Mouse (Mus musculus): ENCODE results near the gene Atp8a1. TPM values are rescaled to one million over a fixed set of nuclear protein-coding genes. Genes with fewer than 3 reads are reported as not detected.

Atp8a1 gene
- polyA plus RNA-seq, 1 experiment, result 2.4 TPM

DNA sequence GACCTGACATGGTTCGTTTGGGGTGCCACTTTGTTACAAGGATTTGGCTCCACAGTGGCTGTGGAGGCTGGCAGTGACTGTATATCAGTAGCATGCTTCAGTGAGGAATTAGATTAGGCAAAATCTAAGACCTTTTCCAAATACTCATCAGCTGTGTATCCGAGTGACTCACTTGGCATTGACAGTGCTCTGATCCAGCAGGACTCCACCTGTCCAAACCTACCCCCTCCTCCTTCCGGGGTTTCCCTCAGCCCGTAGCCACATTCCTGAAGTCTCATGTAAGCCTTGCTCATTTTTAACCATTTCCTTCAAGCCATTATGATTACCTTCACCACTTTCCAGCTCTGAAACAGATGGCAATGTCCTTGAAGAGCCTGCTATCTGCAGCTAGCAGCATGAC lies 3.2 kb downstream of the Atp8a1 start:
- Histone ChIP-seq H3K36me3 (ENCODE audit: control insufficient read depth, insufficient read depth, low read length) (no peaks in the 10 kb centered on the region), H3K4me1 (ENCODE audit: control insufficient read depth, insufficient read depth, low read length) (peaks cover 14% of the 10 kb centered on the region), H3K27ac (ENCODE audit: control insufficient read depth, insufficient read depth, low read depth, low read length) (no peak overlapping the region), H3K4me3 (ENCODE audit: control insufficient read depth, low read depth, low read length) (no peak overlapping the region), H3K27me3 (ENCODE audit: control insufficient read depth, insufficient read depth, low read length) (no peaks in the 10 kb centered on the region)
- TF ChIP-seq POLR2A (IDR thresholded peaks at IDR 0.05; ENCODE audit: control insufficient read depth, low read depth, low read length), result no peak
- TF ChIP-seq CTCF (IDR thresholded peaks at IDR 0.05; ENCODE audit: control insufficient read depth, insufficient read depth, insufficient replicate concordance, low read depth, low read length), result no peak

DNA sequence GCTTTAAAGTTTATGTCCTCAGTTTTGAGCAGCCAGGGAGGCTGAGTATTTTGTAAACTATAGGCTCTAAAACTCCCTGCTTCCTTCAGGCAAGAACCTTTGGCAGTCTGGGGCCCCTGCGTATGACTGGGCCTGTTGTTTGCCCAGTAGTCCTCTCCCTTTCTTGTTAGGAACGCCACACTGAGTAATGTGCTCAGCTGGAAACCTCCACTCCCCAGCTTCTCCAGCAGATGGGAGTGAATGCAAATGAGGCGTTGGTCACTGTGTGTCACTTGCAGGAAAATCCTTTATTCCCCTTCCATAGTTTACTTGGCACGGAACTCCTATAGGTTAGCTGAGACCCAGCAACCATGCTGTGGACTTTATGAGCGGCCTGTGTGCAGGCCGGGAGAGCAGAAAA lies 4.9 kb downstream of the Atp8a1 start:
- no peak overlapping the region for H3K4me3 ChIP-seq (ENCODE audit: control insufficient read depth, low read depth, low read length)
- no peaks in the 10 kb centered on the region for H3K27me3 ChIP-seq (ENCODE audit: control insufficient read depth, insufficient read depth, low read length)
- no peaks in the 10 kb centered on the region for H3K36me3 ChIP-seq (ENCODE audit: control insufficient read depth, insufficient read depth, low read length)
- peaks cover 8% of the 10 kb centered on the region for H3K4me1 ChIP-seq (ENCODE audit: control insufficient read depth, insufficient read depth, low read length)
- no peak for TF ChIP-seq CTCF (IDR thresholded peaks at IDR 0.05; ENCODE audit: control insufficient read depth, insufficient read depth, insufficient replicate concordance, low read depth, low read length)
- no peak for TF ChIP-seq POLR2A (IDR thresholded peaks at IDR 0.05; ENCODE audit: control insufficient read depth, low read depth, low read length)
- H3K27ac ChIP-seq (ENCODE audit: control insufficient read depth, insufficient read depth, low read depth, low read length), result no peak overlapping the region

DNA sequence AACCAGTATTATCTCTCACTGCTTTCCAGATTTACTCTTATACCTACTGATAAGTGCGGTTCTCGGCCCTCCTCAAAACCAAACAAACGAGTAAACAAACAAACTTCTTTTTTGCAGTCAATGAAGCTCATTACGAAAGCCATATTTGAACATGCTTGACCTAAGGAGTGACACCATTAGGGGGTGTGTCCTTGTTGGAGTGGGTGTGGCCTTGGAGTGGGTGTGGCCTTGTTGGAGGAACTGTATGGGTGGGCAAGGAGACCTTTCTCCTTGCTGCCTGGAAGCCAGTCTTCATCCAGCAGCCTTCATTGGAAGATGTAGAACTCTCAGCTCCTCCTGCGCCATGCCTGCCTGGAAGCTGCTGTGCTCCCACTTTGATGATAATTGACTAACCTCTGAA lies 13.4 kb downstream of the Atp8a1 start:
- H3K36me3 ChIP-seq (ENCODE audit: control insufficient read depth, insufficient read depth, low read length), result no peaks in the 10 kb centered on the region
- TF ChIP-seq CTCF (IDR thresholded peaks at IDR 0.05; ENCODE audit: control insufficient read depth, insufficient read depth, insufficient replicate concordance, low read depth, low read length) (no peak), POLR2A (IDR thresholded peaks at IDR 0.05; ENCODE audit: control insufficient read depth, low read depth, low read length) (no peak)
- H3K27ac ChIP-seq (ENCODE audit: control insufficient read depth, insufficient read depth, low read depth, low read length), result no peak overlapping the region
- H3K27me3 ChIP-seq (ENCODE audit: control insufficient read depth, insufficient read depth, low read length), result no peaks in the 10 kb centered on the region
- H3K4me3 ChIP-seq (ENCODE audit: control insufficient read depth, low read depth, low read length), result no peak overlapping the region
- H3K4me1 ChIP-seq (ENCODE audit: control insufficient read depth, insufficient read depth, low read length), result no peaks in the 10 kb centered on the region; the same call in 1 of the 2 replicates

DNA sequence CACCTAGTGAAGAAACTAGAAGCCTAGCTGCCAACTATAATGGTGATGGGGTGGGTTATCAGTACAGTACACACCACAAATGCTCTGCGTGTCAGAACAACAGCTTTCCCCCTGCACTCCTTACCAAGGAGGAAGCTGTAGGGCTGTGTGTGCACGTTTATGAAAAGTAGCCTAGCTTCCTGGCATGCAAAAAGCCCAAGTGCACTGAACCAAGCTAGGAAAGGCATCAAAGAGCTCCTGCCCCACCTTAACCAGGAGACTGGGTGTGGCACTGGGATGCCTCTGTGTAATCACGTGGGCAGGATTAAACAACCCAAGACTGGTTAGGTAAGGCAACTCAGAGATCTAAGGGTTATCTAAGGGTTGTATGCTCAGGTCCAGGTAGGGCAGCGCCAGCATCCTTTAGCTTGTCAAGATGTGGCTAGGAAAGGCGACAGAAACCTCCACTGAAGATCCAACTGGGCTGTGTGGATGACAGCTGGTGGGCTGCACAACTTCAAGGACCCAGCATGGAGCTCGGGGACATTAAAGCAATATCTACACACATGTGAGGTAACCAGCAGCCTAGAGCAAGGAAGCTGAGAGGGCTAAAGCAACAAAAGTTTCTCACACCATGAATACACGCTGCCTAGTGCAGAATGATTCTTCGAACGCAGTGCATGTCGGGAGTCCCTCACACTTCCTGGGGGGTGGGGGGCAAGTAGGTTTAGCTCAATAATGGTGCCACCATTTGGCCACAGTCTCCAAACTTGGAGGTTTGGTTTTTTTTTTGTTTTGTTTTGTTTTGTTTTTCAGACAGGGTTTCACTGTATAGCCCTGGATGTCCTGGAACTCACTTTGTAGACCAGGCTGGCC lies 15.7 kb downstream of the Atp8a1 start:
- TF ChIP-seq POLR2A (IDR thresholded peaks at IDR 0.05; ENCODE audit: control insufficient read depth, low read depth, low read length) (no peak), CTCF (IDR thresholded peaks at IDR 0.05; ENCODE audit: control insufficient read depth, insufficient read depth, insufficient replicate concordance, low read depth, low read length) (no peak)
- Histone ChIP-seq H3K27ac (ENCODE audit: control insufficient read depth, insufficient read depth, low read depth, low read length) (no peak overlapping the region), H3K27me3 (ENCODE audit: control insufficient read depth, insufficient read depth, low read length) (no peaks in the 10 kb centered on the region), H3K4me1 (ENCODE audit: control insufficient read depth, insufficient read depth, low read length) (no peaks in the 10 kb centered on the region; the same call in 1 of the 2 replicates), H3K36me3 (ENCODE audit: control insufficient read depth, insufficient read depth, low read length) (no peaks in the 10 kb centered on the region), H3K4me3 (ENCODE audit: control insufficient read depth, low read depth, low read length) (no peak overlapping the region; the same call in 1 of the 2 replicates)

DNA sequence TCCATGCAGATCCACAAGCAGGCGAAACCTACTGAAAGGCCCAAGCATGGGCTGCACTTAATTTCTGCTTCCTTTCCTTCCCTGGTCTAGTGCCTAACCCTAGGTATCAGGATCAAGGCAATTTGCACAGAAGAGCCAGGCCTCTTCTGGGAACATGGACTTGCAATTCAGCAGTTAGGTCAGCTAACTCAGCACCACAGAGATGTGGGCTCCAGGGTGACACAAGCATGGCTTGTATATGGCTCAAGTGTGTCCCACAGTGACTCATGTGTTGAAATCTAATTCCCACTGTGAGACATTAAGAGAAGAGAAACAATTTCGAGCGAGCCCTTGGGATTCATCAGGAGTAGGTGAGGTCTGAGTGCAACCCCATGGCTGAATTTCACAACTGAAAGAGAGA lies 18.9 kb downstream of the Atp8a1 start:
- no peaks in the 10 kb centered on the region for H3K36me3 ChIP-seq (ENCODE audit: control insufficient read depth, insufficient read depth, low read length)
- no peak for TF ChIP-seq POLR2A (IDR thresholded peaks at IDR 0.05; ENCODE audit: control insufficient read depth, low read depth, low read length)
- no peak overlapping the region for H3K27ac ChIP-seq (ENCODE audit: control insufficient read depth, insufficient read depth, low read depth, low read length)
- no peaks in the 10 kb centered on the region; the same call in 1 of the 2 replicates for H3K4me1 ChIP-seq (ENCODE audit: control insufficient read depth, insufficient read depth, low read length)
- no peak overlapping the region for H3K4me3 ChIP-seq (ENCODE audit: control insufficient read depth, low read depth, low read length)
- no peaks in the 10 kb centered on the region for H3K27me3 ChIP-seq (ENCODE audit: control insufficient read depth, insufficient read depth, low read length)

DNA sequence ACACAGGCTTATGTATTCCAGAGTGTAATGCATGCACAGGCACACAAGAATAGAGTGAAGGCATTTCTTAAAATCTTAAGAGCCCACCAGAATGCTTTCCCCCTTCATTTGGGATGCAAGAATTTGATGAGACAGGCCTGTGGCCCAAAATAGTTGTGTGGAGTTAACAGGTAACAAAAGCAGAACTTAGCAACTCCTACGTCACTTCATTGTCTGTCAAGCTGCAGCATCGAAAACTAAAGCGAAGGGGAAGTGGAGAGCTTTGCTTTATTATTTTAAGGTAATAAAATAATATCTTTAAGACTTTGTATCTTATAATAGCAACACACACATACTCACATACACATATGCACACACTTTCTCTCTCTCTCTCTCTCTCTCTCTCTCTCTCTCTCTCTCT lies 20.3 kb downstream of the Atp8a1 start:
- TF ChIP-seq CTCF (IDR thresholded peaks at IDR 0.05; ENCODE audit: control insufficient read depth, insufficient read depth, insufficient replicate concordance, low read depth, low read length) (no peak), POLR2A (IDR thresholded peaks at IDR 0.05; ENCODE audit: control insufficient read depth, low read depth, low read length) (no peak)
- H3K27me3 ChIP-seq (ENCODE audit: control insufficient read depth, insufficient read depth, low read length), result no peaks in the 10 kb centered on the region
- no peak overlapping the region for H3K4me3 ChIP-seq (ENCODE audit: control insufficient read depth, low read depth, low read length)
- no peaks in the 10 kb centered on the region for H3K4me1 ChIP-seq (ENCODE audit: control insufficient read depth, insufficient read depth, low read length)
- H3K36me3 ChIP-seq (ENCODE audit: control insufficient read depth, insufficient read depth, low read length), result no peaks in the 10 kb centered on the region
- no peak overlapping the region for H3K27ac ChIP-seq (ENCODE audit: control insufficient read depth, insufficient read depth, low read depth, low read length)

DNA sequence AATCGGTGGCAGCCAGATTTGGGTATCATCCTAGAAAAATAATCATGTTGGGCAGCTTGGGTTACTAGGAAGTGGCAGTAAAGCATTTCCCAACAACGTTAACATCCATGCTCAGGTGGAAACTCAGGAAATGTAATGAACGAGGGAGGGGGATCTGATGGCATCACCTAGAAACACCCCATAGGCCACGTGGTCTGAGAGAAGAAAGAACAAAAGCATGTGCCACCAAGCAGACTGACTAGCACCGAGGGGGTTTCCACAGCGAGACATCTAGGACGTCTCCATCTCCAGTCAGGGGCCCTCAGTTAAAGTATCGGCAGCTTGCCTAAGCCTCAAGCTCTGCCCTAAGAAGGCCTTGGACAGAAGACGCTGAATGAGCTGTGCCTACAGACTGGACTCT lies 21.0 kb downstream of the Atp8a1 start:
- H3K4me1 ChIP-seq (ENCODE audit: control insufficient read depth, insufficient read depth, low read length), result no peaks in the 10 kb centered on the region
- H3K36me3 ChIP-seq (ENCODE audit: control insufficient read depth, insufficient read depth, low read length), result no peaks in the 10 kb centered on the region
- H3K27ac ChIP-seq (ENCODE audit: control insufficient read depth, insufficient read depth, low read depth, low read length), result no peak overlapping the region
- TF ChIP-seq POLR2A (IDR thresholded peaks at IDR 0.05; ENCODE audit: control insufficient read depth, low read depth, low read length) (no peak), CTCF (IDR thresholded peaks at IDR 0.05; ENCODE audit: control insufficient read depth, insufficient read depth, insufficient replicate concordance, low read depth, low read length) (no peak)
- no peak overlapping the region for H3K4me3 ChIP-seq (ENCODE audit: control insufficient read depth, low read depth, low read length)
- H3K27me3 ChIP-seq (ENCODE audit: control insufficient read depth, insufficient read depth, low read length), result no peaks in the 10 kb centered on the region
